ENCODE assay signal across 7 mouse cellular contexts in genomic region chr15:82380714-82381062, GRCm38 (mm10). TPM values are rescaled to one million over a fixed set of nuclear protein-coding genes. Genes with fewer than 3 reads are reported as not detected.
DNase-seq lines count a peak whose midpoint lies in the region; ATAC-seq and TF ChIP-seq lines count a peak whose summit lies in the region.

No protein-coding gene starts in this region.

- H3K9me3 ChIP-seq in lung, embryonic 15.5 days = no peaks in the 10 kb centered on the region
- no peaks in the 10 kb centered on the region for H3K9me3 ChIP-seq in forebrain, embryonic 14.5 days (replicated peaks; ENCODE audit: control insufficient read depth, low read length)
- no peaks in the 10 kb centered on the region for H3K9me3 ChIP-seq in limb, embryonic 12.5 days

- no peak for DNase-seq in lung, postnatal 10 days
- no peak for DNase-seq in forebrain, embryonic 14.5 days (ENCODE audit: low spot score)
- no peak for DNase-seq in urinary bladder, postnatal 4 days (ENCODE audit: low spot score in 2 of 2)
- no peak for DNase-seq in cerebellum, adult 8-10 months

- H3K27ac ChIP-seq in lung, embryonic 15.5 days = no peak overlapping the region
- H3K27ac ChIP-seq in forebrain, embryonic 14.5 days (ENCODE audit: low read depth, low read length) = no peak overlapping the region
- H3K27ac ChIP-seq in limb, embryonic 12.5 days = no peak overlapping the region
- peak overlapping the region; percentile 67 for H3K27ac ChIP-seq in olfactory bulb, adult 2 months (ENCODE audit: insufficient read depth, low read depth, low read length)

- 23% methylated on average over 7 of the region's 7 CpGs for WGBS in lung, embryonic 15.5 days
- WGBS in forebrain, embryonic 14.5 days = 38% methylated on average over 7 of the region's 7 CpGs
- 37% methylated on average over 7 of the region's 7 CpGs for WGBS in limb, embryonic 12.5 days
- 41% methylated on average over 7 of the region's 7 CpGs for WGBS in olfactory bulb, adult 2 months

- H3K9ac ChIP-seq in lung, embryonic 15.5 days = no peak overlapping the region
- peak overlapping the region; percentile 40; the same call in 1 of the 2 replicates for H3K9ac ChIP-seq in forebrain, embryonic 14.5 days (ENCODE audit: low read length)
- H3K9ac ChIP-seq in limb, embryonic 12.5 days (replicated peaks) = no peak overlapping the region

- H3K36me3 ChIP-seq in lung, embryonic 15.5 days = no peaks in the 10 kb centered on the region
- no peaks in the 10 kb centered on the region for H3K36me3 ChIP-seq in forebrain, embryonic 14.5 days (ENCODE audit: control insufficient read depth, insufficient read depth, low read length)
- no peaks in the 10 kb centered on the region for H3K36me3 ChIP-seq in limb, embryonic 12.5 days

- ATAC-seq in lung, embryonic 15.5 days (ENCODE audit: borderline replicate concordance, extremely low read depth, low FRiP score, low TSS enrichment) = no peak
- no peak for ATAC-seq in forebrain, embryonic 14.5 days
- no peak for ATAC-seq in limb, embryonic 12.5 days (ENCODE audit: insufficient number of reproducible peaks, insufficient read depth, low FRiP score, low TSS enrichment, low read depth)

- H3K27me3 ChIP-seq in lung, embryonic 15.5 days = no peaks in the 10 kb centered on the region
- no peaks in the 10 kb centered on the region for H3K27me3 ChIP-seq in forebrain, embryonic 14.5 days (replicated peaks; ENCODE audit: control insufficient read depth, insufficient read depth, low read length)
- H3K27me3 ChIP-seq in limb, embryonic 12.5 days = no peaks in the 10 kb centered on the region; the same call in 1 of the 2 replicates

- H3K4me1 ChIP-seq in lung, embryonic 15.5 days = peaks cover 31% of the 10 kb centered on the region
- peaks cover 15% of the 10 kb centered on the region for H3K4me1 ChIP-seq in forebrain, embryonic 14.5 days (ENCODE audit: control insufficient read depth, insufficient read depth, low read length)
- H3K4me1 ChIP-seq in limb, embryonic 12.5 days (replicated peaks) = peaks cover 18% of the 10 kb centered on the region
- H3K4me1 ChIP-seq in olfactory bulb, adult 2 months (ENCODE audit: control insufficient read depth, insufficient read depth, low read length) = peaks cover 16% of the 10 kb centered on the region

- peak overlapping the region; percentile 72 for H3K4me2 ChIP-seq in lung, embryonic 15.5 days
- H3K4me2 ChIP-seq in forebrain, embryonic 14.5 days (ENCODE audit: low read length) = peak overlapping the region; percentile 55
- H3K4me2 ChIP-seq in limb, embryonic 12.5 days = peak overlapping the region; percentile 68

- peak overlapping the region; percentile 45 for H3K4me3 ChIP-seq in lung, embryonic 15.5 days
- peak overlapping the region; percentile 31 for H3K4me3 ChIP-seq in forebrain, embryonic 14.5 days (ENCODE audit: low read depth, low read length)
- H3K4me3 ChIP-seq in limb, embryonic 12.5 days (replicated peaks) = peak overlapping the region; percentile 49
- peak overlapping the region; percentile 28; the same call in 1 of the 2 replicates for H3K4me3 ChIP-seq in olfactory bulb, adult 2 months (ENCODE audit: insufficient read depth, low read depth, low read length)

- no peak for TF ChIP-seq CTCF in olfactory bulb, adult 2 months (IDR thresholded peaks at IDR 0.05; ENCODE audit: insufficient read depth, low read depth, low read length)

- no peak for TF ChIP-seq POLR2A in olfactory bulb, adult 2 months (IDR thresholded peaks at IDR 0.05; ENCODE audit: insufficient read depth, low read depth, low read length)

RNA-seq across cellular contexts. Expression of gene Cyp2d22, which starts 0.6 kb away (rescaled TPM):
- polyA plus RNA-seq in lung, embryonic 15.5 days (2015; fragmentation: Nextera tagmentation; extraction: Ambion mirVana) = 6.7 and 9.6 TPM in 2 replicates
- 0.63 and 1.2 TPM in 2 replicates for polyA plus RNA-seq in forebrain, embryonic 14.5 days (2014; fragmentation: Nextera tagmentation; extraction: Ambion mirVana)
- polyA plus RNA-seq in limb, embryonic 12.5 days (2016; fragmentation: Nextera tagmentation; extraction: Ambion mirVana) = 3.3 and 5.2 TPM in 2 replicates
- polyA plus RNA-seq in olfactory bulb, adult 2 months (2012; ENCODE audit: insufficient read depth, insufficient read length, low replicate concordance, missing spikeins) = not detected in 2 replicates

RNA-seq across cellular contexts. Expression of gene Cyp2d11, which starts 13.1 kb away (rescaled TPM):
- polyA plus RNA-seq in lung, embryonic 15.5 days (2015; fragmentation: Nextera tagmentation; extraction: Ambion mirVana) = not detected in 2 replicates
- polyA plus RNA-seq in forebrain, embryonic 14.5 days (2014; fragmentation: Nextera tagmentation; extraction: Ambion mirVana) = not detected in 2 replicates
- not detected in 2 replicates for polyA plus RNA-seq in limb, embryonic 12.5 days (2016; fragmentation: Nextera tagmentation; extraction: Ambion mirVana)
- not detected in 2 replicates for polyA plus RNA-seq in olfactory bulb, adult 2 months (2012; ENCODE audit: insufficient read depth, insufficient read length, low replicate concordance, missing spikeins)

RNA-seq across cellular contexts. Expression of gene Cyp2d10, which starts 26.3 kb away (rescaled TPM):
- 0.34 TPM in 1 of 2 replicates, not detected in the other for polyA plus RNA-seq in lung, embryonic 15.5 days (2015; fragmentation: Nextera tagmentation; extraction: Ambion mirVana)
- not detected in 2 replicates for polyA plus RNA-seq in forebrain, embryonic 14.5 days (2014; fragmentation: Nextera tagmentation; extraction: Ambion mirVana)
- not detected in 2 replicates for polyA plus RNA-seq in limb, embryonic 12.5 days (2016; fragmentation: Nextera tagmentation; extraction: Ambion mirVana)
- not detected in 2 replicates for polyA plus RNA-seq in olfactory bulb, adult 2 months (2012; ENCODE audit: insufficient read depth, insufficient read length, low replicate concordance, missing spikeins)

RNA-seq across cellular contexts. Expression of gene Ndufa6, which starts 26.6 kb away (rescaled TPM):
- 276 and 282 TPM in 2 replicates for polyA plus RNA-seq in lung, embryonic 15.5 days (2015; fragmentation: Nextera tagmentation; extraction: Ambion mirVana)
- polyA plus RNA-seq in forebrain, embryonic 14.5 days (2014; fragmentation: Nextera tagmentation; extraction: Ambion mirVana) = 302 and 403 TPM in 2 replicates
- 302 and 311 TPM in 2 replicates for polyA plus RNA-seq in limb, embryonic 12.5 days (2016; fragmentation: Nextera tagmentation; extraction: Ambion mirVana)
- not detected in 2 replicates for polyA plus RNA-seq in olfactory bulb, adult 2 months (2012; ENCODE audit: insufficient read depth, insufficient read length, low replicate concordance, missing spikeins)

RNA-seq across cellular contexts. Expression of gene Smdt1, which starts 41.9 kb away (rescaled TPM):
- 235 and 254 TPM in 2 replicates for polyA plus RNA-seq in lung, embryonic 15.5 days (2015; fragmentation: Nextera tagmentation; extraction: Ambion mirVana)
- 296 and 326 TPM in 2 replicates for polyA plus RNA-seq in forebrain, embryonic 14.5 days (2014; fragmentation: Nextera tagmentation; extraction: Ambion mirVana)
- polyA plus RNA-seq in limb, embryonic 12.5 days (2016; fragmentation: Nextera tagmentation; extraction: Ambion mirVana) = 204 and 226 TPM in 2 replicates
- not detected in 2 replicates for polyA plus RNA-seq in olfactory bulb, adult 2 months (2012; ENCODE audit: insufficient read depth, insufficient read length, low replicate concordance, missing spikeins)
